Mouse (Mus musculus) thymus, adult 2 months (tissue): ENCODE results near the gene Erc2. TPM values are rescaled to one million over a fixed set of nuclear protein-coding genes. Genes with fewer than 3 reads are reported as not detected.

Experiments
- DNase-seq: peaks from one replicate; pipeline ENCODE4 v3.0.0; 2021
- H3K27ac ChIP-seq: fragments of 200-500 bp; 2 replicates; pipeline ENCODE4 v1.5.1; 2012; ENCODE audit warnings: low read length, control low read depth; ENCODE audit not compliant: control insufficient read depth, insufficient read depth
- H3K27me3 ChIP-seq: fragments of 200-500 bp; 2 replicates; pipeline ENCODE4 v1.6.1; 2012; ENCODE audit warnings: mild to moderate bottlenecking, low read length, moderate library complexity, mixed read lengths; ENCODE audit not compliant: control insufficient read depth, insufficient read depth
- H3K36me3 ChIP-seq: fragments of 200-500 bp; 2 replicates; pipeline ENCODE4 v1.6.1; 2012; ENCODE audit warnings: mild to moderate bottlenecking, low read length, moderate library complexity; ENCODE audit not compliant: control insufficient read depth, insufficient read depth
- H3K4me1 ChIP-seq: fragments of 200-500 bp; replicated peaks from 2 replicates; pipeline ENCODE4 v1.6.1; 2012; ENCODE audit warnings: low read length; ENCODE audit not compliant: control insufficient read depth, insufficient read depth
- H3K4me3 ChIP-seq: fragments of 200-500 bp; 2 replicates; pipeline ENCODE4 v1.5.1; 2012; ENCODE audit warnings: mild to moderate bottlenecking, low read length, control low read depth, moderate library complexity; ENCODE audit not compliant: control insufficient read depth, insufficient read depth
- CTCF ChIP-seq: fragments of 200-500 bp; IDR thresholded peaks from 2 replicates; pipeline ENCODE4 v1.5.1; 2012; ENCODE audit warnings: mild to moderate bottlenecking, control low read depth, low read length, moderate library complexity, borderline replicate concordance; ENCODE audit not compliant: control insufficient read depth, poor library complexity, insufficient read depth; ENCODE audit errors: extremely low read depth
- POLR2A ChIP-seq: fragments of 200-500 bp; IDR thresholded peaks from 2 replicates; pipeline ENCODE4 v1.6.1; 2012; ENCODE audit warnings: mild to moderate bottlenecking, low read length, control low read depth, moderate library complexity; ENCODE audit not compliant: control insufficient read depth, poor library complexity, insufficient read depth; ENCODE audit errors: extremely low read depth
- WGBS: fragments of 180-500 bp; shearing (Covaris S2); methylation state at CpG from one replicate; pipeline ENCODE4 v1.1.7; 2018; 5-methylcytosine and 5-hydroxymethylcytosine counted together
- polyA plus RNA-seq: library from polyadenylated mRNA; depleted of rRNA; stranded (reverse); fragments of >200 nt; gene quantifications from 2 replicates; pipeline ENCODE4 v1.2.3, GENCODE M21; 2012

Gene Erc2
- polyA plus RNA-seq, 1 experiment = 0.18 TPM

DNA sequence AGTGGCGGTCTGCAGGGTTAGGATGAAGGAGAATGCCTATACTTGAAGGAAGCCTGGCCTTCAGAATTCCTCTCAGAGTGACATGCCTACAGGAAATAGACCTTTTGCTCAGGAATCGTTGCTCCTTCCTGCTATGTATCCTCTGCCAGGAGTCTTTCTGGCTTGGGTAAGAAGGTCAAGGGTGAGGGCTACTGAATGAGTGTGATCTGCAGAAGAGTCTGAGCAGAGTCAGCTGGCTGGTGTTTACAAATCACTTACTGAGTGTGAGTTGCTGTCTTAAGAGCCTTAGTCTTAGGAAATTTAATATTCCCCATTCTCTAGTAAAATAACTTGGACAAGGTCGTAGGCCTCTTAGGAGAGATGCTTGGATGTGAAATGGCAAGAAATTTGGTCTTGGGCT, 450.3 kb downstream of the Erc2 start:
- no peak for DNase-seq
- Histone ChIP-seq H3K27ac (no peak overlapping the region), H3K36me3 (no peaks in the 10 kb centered on the region), H3K4me3 (no peak overlapping the region), H3K4me1 (no peaks in the 10 kb centered on the region), H3K27me3 (no peaks in the 10 kb centered on the region)
- TF ChIP-seq POLR2A (no peak), CTCF (no peak)
- WGBS = 83% methylated on average over 3 of the region's 3 CpGs

DNA sequence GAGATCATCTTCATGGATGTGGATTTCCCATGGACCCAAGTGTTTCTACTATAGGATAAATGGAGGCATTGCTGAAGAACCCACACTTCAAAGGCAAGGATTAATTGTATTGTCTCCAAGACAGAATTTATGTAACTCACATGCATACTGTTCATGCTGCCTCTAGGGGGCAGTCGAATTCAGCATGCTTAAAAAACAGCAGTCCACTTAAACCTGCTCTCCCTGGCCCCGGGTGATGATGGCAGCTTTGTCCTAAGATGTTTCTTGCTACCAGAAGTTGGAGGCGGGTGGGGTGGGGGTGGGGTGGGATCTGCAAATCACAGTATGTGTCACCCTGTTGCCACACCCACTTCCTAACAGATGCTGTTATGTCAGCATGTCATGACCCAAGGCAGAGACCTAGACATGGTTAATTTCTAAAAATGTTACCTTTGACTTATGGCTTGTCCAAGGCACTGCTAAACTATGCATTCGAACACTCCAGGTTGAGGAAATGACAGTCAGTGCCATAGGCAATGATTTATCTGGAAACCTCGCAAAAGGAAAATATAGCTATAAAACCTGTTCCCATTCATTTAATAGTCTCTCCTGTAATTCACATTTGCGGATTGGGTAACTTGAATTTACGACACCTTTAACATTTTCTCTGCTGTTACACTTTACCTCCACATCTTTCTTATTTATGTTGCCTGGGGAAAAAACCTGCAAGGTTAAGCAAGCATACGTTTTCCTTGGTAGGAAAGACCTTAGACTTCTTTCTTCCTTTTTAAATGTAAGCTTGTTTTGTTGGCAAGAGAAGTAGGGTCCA, 467.6 kb downstream of the Erc2 start:
- H3K4me1 ChIP-seq = no peaks in the 10 kb centered on the region
- 66% methylated on average over 8 of the region's 8 CpGs for WGBS
- H3K4me3 ChIP-seq = no peak overlapping the region
- no peaks in the 10 kb centered on the region for H3K36me3 ChIP-seq
- DNase-seq = no peak
- H3K27ac ChIP-seq = no peak overlapping the region
- H3K27me3 ChIP-seq = no peaks in the 10 kb centered on the region
- TF ChIP-seq POLR2A (no peak), CTCF (no peak)

DNA sequence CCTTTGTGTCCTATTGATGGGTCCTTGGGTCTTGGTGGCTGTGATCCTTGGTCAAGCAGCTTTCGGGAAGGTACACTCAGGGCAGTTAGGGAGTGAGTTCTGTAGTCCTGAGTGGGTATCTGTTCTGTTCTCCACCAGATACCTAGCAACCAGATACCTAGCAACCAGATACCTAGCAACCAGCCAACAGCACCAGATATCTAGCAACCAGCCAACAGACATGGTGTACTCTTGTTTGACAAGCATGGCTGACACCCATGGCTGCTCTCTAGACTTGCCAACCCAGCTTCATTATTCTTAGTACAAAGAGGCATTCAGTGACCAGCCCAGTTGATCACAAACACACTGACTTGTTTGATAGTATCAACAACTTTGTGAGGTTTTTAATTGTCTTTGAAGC, 469.1 kb downstream of the Erc2 start:
- Histone ChIP-seq H3K4me1 (no peaks in the 10 kb centered on the region), H3K4me3 (no peak overlapping the region), H3K27me3 (no peaks in the 10 kb centered on the region), H3K36me3 (no peaks in the 10 kb centered on the region), H3K27ac (no peak overlapping the region)
- 93% methylated on average over 1 of the region's 1 CpGs for WGBS
- DNase-seq = no peak
- no peak for TF ChIP-seq POLR2A
- TF ChIP-seq CTCF = no peak

DNA sequence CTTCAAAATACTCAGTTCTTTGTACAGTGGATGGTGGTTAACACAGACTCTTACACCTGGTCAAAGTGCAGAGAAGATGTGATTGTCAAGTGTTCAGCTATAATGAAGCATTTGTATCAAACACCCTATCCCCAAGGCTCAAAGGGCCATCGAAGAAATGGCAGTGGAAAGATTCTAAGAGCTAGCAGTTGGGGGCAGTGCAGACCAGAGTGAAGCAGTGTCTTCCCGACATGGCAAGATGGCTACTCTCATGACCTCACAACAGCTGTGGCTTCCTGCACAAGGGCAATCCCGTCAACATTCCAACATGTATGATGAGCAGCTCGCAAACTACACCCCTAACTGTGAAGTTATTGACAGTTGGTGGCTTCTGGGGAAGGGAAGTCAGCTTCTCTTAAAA, 471.0 kb downstream of the Erc2 start:
- TF ChIP-seq CTCF (no peak), POLR2A (no peak)
- H3K36me3 ChIP-seq = no peaks in the 10 kb centered on the region
- H3K4me1 ChIP-seq = no peaks in the 10 kb centered on the region
- no peak overlapping the region for H3K27ac ChIP-seq
- DNase-seq = no peak
- H3K4me3 ChIP-seq = no peak overlapping the region
- H3K27me3 ChIP-seq = no peaks in the 10 kb centered on the region
- 70% methylated on average over 4 of the region's 4 CpGs for WGBS

DNA sequence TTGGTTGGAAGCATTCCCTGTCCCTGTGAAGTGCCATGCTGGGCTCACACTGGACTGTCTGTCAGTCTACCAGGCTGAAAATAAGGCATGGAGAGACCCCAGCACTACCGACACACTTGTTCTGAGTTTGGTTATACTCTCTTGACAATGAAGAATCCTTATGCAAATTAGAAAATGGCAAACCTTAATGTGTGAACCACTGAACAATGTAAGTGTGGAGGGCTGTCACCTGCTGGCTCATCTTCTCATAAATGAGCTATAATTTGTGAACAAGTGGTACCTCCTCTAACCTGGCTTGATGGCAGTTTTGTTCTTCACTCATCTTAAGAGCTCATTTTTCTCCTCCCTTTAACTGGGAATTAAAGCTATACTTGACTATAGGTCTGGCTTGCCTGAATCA, 471.7 kb downstream of the Erc2 start:
- H3K36me3 ChIP-seq = no peaks in the 10 kb centered on the region
- no peak for DNase-seq
- H3K4me3 ChIP-seq = no peak overlapping the region
- TF ChIP-seq POLR2A = no peak
- TF ChIP-seq CTCF = no peak
- no peak overlapping the region for H3K27ac ChIP-seq
- WGBS = 95% methylated on average over 1 of the region's 1 CpGs
- H3K27me3 ChIP-seq = no peaks in the 10 kb centered on the region
- H3K4me1 ChIP-seq = no peaks in the 10 kb centered on the region

DNA sequence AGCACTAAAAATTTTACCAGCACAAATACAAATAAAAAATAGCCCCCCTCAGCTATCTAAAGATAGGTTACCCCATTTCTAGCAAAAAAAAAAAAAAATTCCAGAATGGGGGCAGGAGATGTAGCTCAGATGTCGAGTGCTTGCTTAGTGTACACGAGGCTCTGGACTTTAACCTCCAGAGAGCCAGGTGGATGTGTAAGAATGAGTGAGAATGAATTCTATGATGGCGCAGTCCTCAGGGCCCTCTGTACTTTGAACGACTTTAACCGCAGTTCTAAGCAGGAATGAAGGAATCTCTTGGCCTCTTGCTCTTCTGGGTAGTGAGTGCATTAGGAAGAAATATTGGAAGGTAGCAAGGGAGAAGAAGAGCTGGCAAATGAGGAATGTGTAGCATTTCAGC, 476.9 kb downstream of the Erc2 start:
- 96% methylated on average over 5 of the region's 5 CpGs for WGBS
- TF ChIP-seq POLR2A = no peak
- no peak for TF ChIP-seq CTCF
- no peak overlapping the region for H3K4me3 ChIP-seq
- H3K27ac ChIP-seq = no peak overlapping the region
- no peaks in the 10 kb centered on the region for H3K27me3 ChIP-seq
- H3K4me1 ChIP-seq = no peaks in the 10 kb centered on the region
- DNase-seq = no peak
- no peaks in the 10 kb centered on the region for H3K36me3 ChIP-seq
